Mouse (Mus musculus) stomach, embryonic 15.5 days (tissue): ENCODE measurements around the gene Smyd3. TPM values are rescaled to one million over a fixed set of nuclear protein-coding genes. Genes with fewer than 3 reads are reported as not detected.

Source experiments
- ATAC-seq: fragments of 200-750 bp; cut with Nextera tagmentation; 2 replicates; pipeline ENCODE4 v1.8.0; 2017; ENCODE audit warnings: low read depth, moderate number of reproducible peaks, moderate TSS enrichment; ENCODE audit not compliant: insufficient read depth, low FRiP score
- H3K27ac ChIP-seq: fragments of 300-500 bp; sonication (generic); 2 replicates; pipeline ENCODE4 v1.5.1; 2015; ENCODE audit warnings: mild to moderate bottlenecking, inconsistent platforms
- H3K27me3 ChIP-seq: fragments of 300-500 bp; sonication (generic); replicated peaks from 2 replicates; pipeline ENCODE4 v1.6.1; 2015; ENCODE audit warnings: inconsistent platforms
- H3K36me3 ChIP-seq: fragments of 300-500 bp; sonication (generic); 2 replicates; pipeline ENCODE4 v1.6.1; 2015; ENCODE audit warnings: inconsistent platforms
- H3K4me1 ChIP-seq: fragments of 300-500 bp; sonication (generic); 2 replicates; pipeline ENCODE4 v1.6.1; 2015; ENCODE audit warnings: inconsistent platforms
- H3K4me2 ChIP-seq: fragments of 300-500 bp; sonication (generic); 2 replicates; pipeline ENCODE4 v1.6.1; 2015; ENCODE audit warnings: mild to moderate bottlenecking, inconsistent platforms
- H3K4me3 ChIP-seq: fragments of 300-500 bp; sonication (generic); replicated peaks from 2 replicates; pipeline ENCODE4 v1.5.1; 2015; ENCODE audit warnings: inconsistent platforms
- H3K9ac ChIP-seq: fragments of 300-500 bp; sonication (generic); 2 replicates; pipeline ENCODE4 v1.6.1; 2015; ENCODE audit warnings: inconsistent platforms
- H3K9me3 ChIP-seq: fragments of 300-500 bp; sonication (generic); 2 replicates; pipeline ENCODE4 v1.6.1; 2016; ENCODE audit warnings: inconsistent platforms
- WGBS: fragments of 180-500 bp; shearing (Covaris S2); methylation state at CpG from one replicate; pipeline ENCODE4 v1.1.7; 2015; 5-methylcytosine and 5-hydroxymethylcytosine counted together
- polyA plus RNA-seq: library from polyadenylated mRNA; unstranded; fragments of >200 nt; fragmentation: Nextera tagmentation; extraction: Ambion mirVana; gene quantifications from 2 replicates; pipeline ENCODE4 v1.2.1, GENCODE M21; 2015

Smyd3 gene
- polyA plus RNA-seq, 1 experiment from 2014 or later, result 19.6 TPM

- Histone ChIP-seq H3K9me3 (no peaks in the 10 kb centered on the region), H3K4me1 (peaks cover 36% of the 10 kb centered on the region), H3K27me3 (no peaks in the 10 kb centered on the region), H3K27ac (peak overlapping the region; percentile 72), H3K4me2 (no peak overlapping the region), H3K4me3 (no peak overlapping the region), H3K36me3 (no peaks in the 10 kb centered on the region), H3K9ac (no peak overlapping the region)
- no peak for ATAC-seq
- WGBS, result 52% methylated on average over 15 of the region's 15 CpGs
Observed at GRCm38 (mm10) chr1:179059286-179060112, 458.3 kb downstream of the Smyd3 start.

- H3K36me3 ChIP-seq, result no peaks in the 10 kb centered on the region
- no peak overlapping the region for H3K9ac ChIP-seq
- no peak overlapping the region for H3K4me3 ChIP-seq
- no peak overlapping the region for H3K27ac ChIP-seq
- peaks cover 36% of the 10 kb centered on the region for H3K4me1 ChIP-seq
- no peak for ATAC-seq
- 83% methylated on average over 4 of the region's 4 CpGs for WGBS
- H3K9me3 ChIP-seq, result no peaks in the 10 kb centered on the region
- H3K27me3 ChIP-seq, result no peaks in the 10 kb centered on the region
- no peak overlapping the region for H3K4me2 ChIP-seq
Observed at GRCm38 (mm10) chr1:179058675-179059074, 459.2 kb downstream of the Smyd3 start.

- H3K36me3 ChIP-seq, result no peaks in the 10 kb centered on the region
- H3K27me3 ChIP-seq, result no peaks in the 10 kb centered on the region
- no peak overlapping the region for H3K4me3 ChIP-seq
- H3K9me3 ChIP-seq, result no peaks in the 10 kb centered on the region
- WGBS, result 52% methylated on average over 3 of the region's 3 CpGs
- H3K4me2 ChIP-seq, result no peak overlapping the region
- no peak overlapping the region for H3K27ac ChIP-seq
- ATAC-seq, result 0 out of 2 replicates have a peak, but pooled peaks have one; percentile 40
- peaks cover 17% of the 10 kb centered on the region for H3K4me1 ChIP-seq
- H3K9ac ChIP-seq, result no peak overlapping the region
Observed at GRCm38 (mm10) chr1:179055760-179056159, 462.1 kb downstream of the Smyd3 start.

- H3K9ac ChIP-seq, result no peak overlapping the region
- ATAC-seq, result peak; percentile 32; the same call in 1 of the 2 replicates
- peaks cover 5% of the 10 kb centered on the region; the same call in 1 of the 2 replicates for H3K4me1 ChIP-seq
- no peaks in the 10 kb centered on the region for H3K36me3 ChIP-seq
- H3K4me3 ChIP-seq, result no peak overlapping the region
- no peak overlapping the region for H3K4me2 ChIP-seq
- no peaks in the 10 kb centered on the region for H3K9me3 ChIP-seq
- WGBS, result 58% methylated on average over 7 of the region's 7 CpGs
- no peak overlapping the region for H3K27ac ChIP-seq
- no peaks in the 10 kb centered on the region for H3K27me3 ChIP-seq
Observed at GRCm38 (mm10) chr1:179054385-179055116, 463.3 kb downstream of the Smyd3 start.

GRCm38 (mm10) chr1:179052545-179053180, 465.2 kb downstream of the Smyd3 start:
- Histone ChIP-seq H3K9ac (no peak overlapping the region), H3K4me3 (no peak overlapping the region)

GRCm38 (mm10) chr1:179047931-179048596, 469.8 kb downstream of the Smyd3 start:
- no peaks in the 10 kb centered on the region for H3K9me3 ChIP-seq
- ATAC-seq, result no peak
- no peak overlapping the region for H3K9ac ChIP-seq
- peaks cover 11% of the 10 kb centered on the region; the same call in 1 of the 2 replicates for H3K4me1 ChIP-seq
- H3K4me2 ChIP-seq, result no peak overlapping the region
- H3K36me3 ChIP-seq, result no peaks in the 10 kb centered on the region
- H3K27ac ChIP-seq, result no peak overlapping the region
- H3K27me3 ChIP-seq, result no peaks in the 10 kb centered on the region
- 90% methylated on average over 13 of the region's 13 CpGs for WGBS
- no peak overlapping the region for H3K4me3 ChIP-seq

More at GRCm38 (mm10) chr1:179052545-179053180, 465.2 kb downstream of the Smyd3 start:
- Histone ChIP-seq H3K27me3 (no peaks in the 10 kb centered on the region), H3K4me1 (no peaks in the 10 kb centered on the region), H3K9me3 (no peaks in the 10 kb centered on the region), H3K36me3 (no peaks in the 10 kb centered on the region), H3K27ac (no peak overlapping the region), H3K4me2 (no peak overlapping the region)
- WGBS, result 92% methylated on average over 6 of the region's 6 CpGs
- no peak for ATAC-seq

GRCm38 (mm10) chr1:179045856-179046714, 471.8 kb downstream of the Smyd3 start:
- H3K4me3 ChIP-seq, result no peak overlapping the region
- no peak for ATAC-seq
- H3K4me1 ChIP-seq, result peaks cover 22% of the 10 kb centered on the region; the same call in 1 of the 2 replicates
- H3K9me3 ChIP-seq, result no peaks in the 10 kb centered on the region
- no peaks in the 10 kb centered on the region for H3K36me3 ChIP-seq
- no peak overlapping the region for H3K27ac ChIP-seq
- no peaks in the 10 kb centered on the region for H3K27me3 ChIP-seq
- H3K9ac ChIP-seq, result no peak overlapping the region
- WGBS, result 65% methylated on average over 17 of the region's 17 CpGs
- no peak overlapping the region for H3K4me2 ChIP-seq

GRCm38 (mm10) chr1:179044165-179044564, 473.7 kb downstream of the Smyd3 start:
- Histone ChIP-seq H3K4me1 (peaks cover 22% of the 10 kb centered on the region; the same call in 1 of the 2 replicates), H3K27ac (no peak overlapping the region), H3K4me2 (no peak overlapping the region), H3K36me3 (no peaks in the 10 kb centered on the region), H3K9me3 (no peaks in the 10 kb centered on the region), H3K27me3 (no peaks in the 10 kb centered on the region), H3K9ac (no peak overlapping the region), H3K4me3 (no peak overlapping the region)
- 63% methylated on average over 5 of the region's 5 CpGs for WGBS
- ATAC-seq, result no peak

- Histone ChIP-seq H3K4me3 (no peak overlapping the region), H3K9ac (no peak overlapping the region), H3K4me1 (peaks cover 22% of the 10 kb centered on the region; the same call in 1 of the 2 replicates), H3K4me2 (no peak overlapping the region), H3K9me3 (no peaks in the 10 kb centered on the region), H3K36me3 (no peaks in the 10 kb centered on the region), H3K27ac (0 out of 2 replicates have a peak overlapping the region, but pooled peaks have one; percentile 8), H3K27me3 (no peaks in the 10 kb centered on the region)
- WGBS, result 51% methylated on average over 12 of the region's 12 CpGs
- ATAC-seq, result no peak
Observed at GRCm38 (mm10) chr1:179043644-179044043, 474.2 kb downstream of the Smyd3 start.

GRCm38 (mm10) chr1:179041905-179042337, 475.9 kb downstream of the Smyd3 start:
- ATAC-seq, result peak; percentile 61; the same call in 1 of the 2 replicates
- Histone ChIP-seq H3K4me2 (no peak overlapping the region), H3K4me3 (no peak overlapping the region), H3K9ac (no peak overlapping the region), H3K27ac (peak overlapping the region; percentile 55), H3K27me3 (no peaks in the 10 kb centered on the region), H3K4me1 (peaks cover 22% of the 10 kb centered on the region; the same call in 1 of the 2 replicates), H3K36me3 (no peaks in the 10 kb centered on the region), H3K9me3 (no peaks in the 10 kb centered on the region)
- WGBS, result 56% methylated on average over 8 of the region's 8 CpGs
